Mouse (Mus musculus): ENCODE measurements around the gene Lck. TPM values are rescaled to one million over a fixed set of nuclear protein-coding genes. Genes with fewer than 3 reads are reported as not detected.
"Not testable (repeated sequence)": the region's sequence is repeated elsewhere in the genome, so short reads cannot be mapped to it uniquely, and the experiment has no call there.

Lck gene
- polyA plus RNA-seq, 1 experiment from 2014 or later, result 5.1 TPM

DNA sequence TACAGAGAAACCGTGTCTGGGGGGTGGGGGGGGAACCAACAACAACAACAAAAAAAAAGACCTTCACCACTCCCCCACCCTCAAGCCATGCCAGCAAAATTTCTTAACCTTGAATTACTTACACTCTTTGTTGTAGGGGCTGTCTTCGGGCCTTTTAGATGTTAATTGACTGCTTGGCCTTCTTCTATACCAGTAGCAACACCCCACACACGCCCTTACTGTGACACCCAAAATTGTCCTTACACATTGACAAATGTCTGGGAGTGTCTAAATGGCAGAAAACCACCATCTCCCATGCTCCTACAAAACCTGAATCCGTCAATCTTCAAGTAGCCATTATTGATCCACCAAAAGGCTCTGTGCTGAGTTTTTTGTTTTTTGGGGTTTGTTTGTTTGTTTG, 29.3 kb downstream of the Lck start:
- Histone ChIP-seq H3K4me1 (peaks cover 47% of the 10 kb centered on the region), H3K27ac (0 out of 2 replicates have a peak overlapping the region, but pooled peaks have one; percentile 91), H3K9me3 (replicated peaks) (no peaks in the 10 kb centered on the region), H3K36me3 (peaks cover 12% of the 10 kb centered on the region), H3K9ac (no peak overlapping the region), H3K4me2 (no peak overlapping the region), H3K27me3 (replicated peaks) (no peaks in the 10 kb centered on the region), H3K4me3 (no peak overlapping the region)
- ATAC-seq, result no peak
- 80% methylated on average over 4 of the region's 4 CpGs for WGBS (ENCODE audit: insufficient replicate concordance)

DNA sequence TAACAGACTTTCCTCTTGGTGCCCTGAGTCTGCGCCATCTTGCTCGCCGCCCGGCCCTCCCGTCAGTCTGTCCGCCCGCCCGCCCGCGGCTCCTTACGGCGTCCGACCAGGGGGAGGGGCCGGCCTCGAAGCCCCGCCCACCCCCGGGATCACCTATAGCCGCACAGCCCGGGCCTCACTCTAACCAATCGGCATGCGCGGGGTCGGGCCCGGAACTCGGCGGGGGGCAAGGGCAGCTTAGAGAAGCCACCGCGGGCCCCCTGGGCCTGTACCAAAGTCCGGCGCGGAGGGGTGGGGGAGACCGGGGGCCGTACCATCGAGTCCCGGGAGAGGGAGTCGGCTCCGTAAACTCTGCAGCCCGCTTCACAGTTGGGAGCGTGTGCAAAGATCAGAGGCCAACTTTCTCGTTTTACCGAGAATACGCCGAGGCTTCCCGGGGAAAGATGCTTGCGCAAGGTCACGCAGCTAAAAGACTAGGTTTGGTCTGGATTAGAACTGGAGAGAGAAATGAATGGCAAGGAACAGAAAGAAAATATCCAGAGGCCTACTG, 30.8 kb downstream of the Lck start, which contains the start of gene Hdac1:
Gene Hdac1 (minus strand): TSS at position 122 of the 550 bp plus-strand sequence.
- Histone ChIP-seq H3K4me3 (peak within 1 kb of the TSS; percentile 82), H3K9me3 (replicated peaks) (no peaks in the 10 kb centered on the region), H3K4me1 (peaks cover 53% of the 10 kb centered on the region), H3K4me2 (peak within 1 kb of the TSS; percentile 79), H3K9ac (peak within 1 kb of the TSS; percentile 93), H3K27ac (peak within 1 kb of the TSS; percentile 91), H3K36me3 (peaks cover 26% of the 10 kb centered on the region), H3K27me3 (replicated peaks) (no peaks in the 10 kb centered on the region)
- 1% methylated on average over 45 of the region's 46 CpGs for WGBS (ENCODE audit: insufficient replicate concordance)
- peak; percentile 99 for ATAC-seq

DNA sequence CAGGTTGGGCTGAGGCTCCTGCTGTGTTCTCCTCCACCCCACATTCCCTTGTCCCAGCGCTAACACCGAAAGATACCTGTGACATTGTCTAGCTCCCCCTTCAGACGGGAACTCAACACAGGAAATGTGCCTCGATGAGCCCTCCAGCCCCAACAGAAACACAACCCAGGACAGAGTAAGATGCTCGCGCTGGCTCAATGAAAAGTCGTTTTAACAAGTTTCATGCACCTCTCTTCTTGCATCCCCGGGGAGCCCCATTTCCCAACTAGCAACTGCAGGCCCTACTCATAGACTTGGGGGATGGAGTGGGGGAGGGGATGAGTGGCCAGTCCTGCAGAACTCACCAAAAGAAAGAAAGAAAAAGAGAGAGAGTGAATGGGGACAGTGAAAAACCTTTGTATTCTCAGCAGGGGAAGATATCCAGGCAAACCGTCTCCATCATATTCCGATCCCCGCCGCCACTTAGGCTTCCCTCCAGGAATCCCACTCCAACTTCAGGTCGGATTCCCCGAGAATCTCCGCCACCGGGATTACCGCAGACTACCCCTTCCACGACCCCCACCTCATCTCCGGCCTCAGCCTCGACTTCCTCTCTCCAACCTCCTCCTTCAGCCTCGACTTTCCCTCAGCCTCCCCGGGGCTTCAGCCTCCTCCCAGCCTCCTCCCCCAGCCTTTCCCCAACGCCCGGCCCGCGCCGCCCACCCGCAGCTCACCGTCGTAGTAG, 31.4 kb downstream of the Lck start:
- peaks cover 33% of the 10 kb centered on the region for H3K36me3 ChIP-seq
- H3K4me3 ChIP-seq, result peak overlapping the region; percentile 82
- peak overlapping the region; percentile 93 for H3K9ac ChIP-seq
- under 1% methylated on average over 30 of the region's 30 CpGs for WGBS (ENCODE audit: insufficient replicate concordance)
- ATAC-seq, result no peak
- H3K9me3 ChIP-seq (replicated peaks), result no peaks in the 10 kb centered on the region
- peak overlapping the region; percentile 79 for H3K4me2 ChIP-seq
- H3K27me3 ChIP-seq (replicated peaks), result no peaks in the 10 kb centered on the region
- H3K4me1 ChIP-seq, result peaks cover 48% of the 10 kb centered on the region
- peak overlapping the region; percentile 91 for H3K27ac ChIP-seq

DNA sequence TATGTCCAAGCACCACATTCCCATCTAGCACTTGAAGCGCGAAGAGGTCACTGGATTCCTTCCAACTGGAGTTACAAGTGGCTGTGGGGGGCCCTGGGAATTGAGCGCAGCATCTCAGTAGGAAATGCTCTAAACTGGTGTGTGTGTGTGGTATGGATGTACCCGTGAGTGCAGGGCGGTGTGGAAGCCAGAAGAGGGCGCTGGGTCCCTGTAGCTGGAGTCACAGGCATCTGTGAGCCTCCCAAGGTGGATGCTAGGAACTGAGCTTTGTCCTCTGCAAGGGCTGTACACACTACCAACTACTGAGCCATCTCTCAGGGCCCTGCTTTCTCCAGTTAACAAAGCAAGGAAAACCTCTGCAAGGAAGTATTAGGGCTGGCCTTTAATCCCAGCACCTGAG, 33.4 kb downstream of the Lck start:
- Histone ChIP-seq H3K27ac (no peak overlapping the region), H3K9me3 (replicated peaks) (no peaks in the 10 kb centered on the region), H3K36me3 (peaks cover 50% of the 10 kb centered on the region), H3K9ac (no peak overlapping the region), H3K4me2 (no peak overlapping the region), H3K27me3 (replicated peaks) (no peaks in the 10 kb centered on the region), H3K4me1 (peaks cover 53% of the 10 kb centered on the region), H3K4me3 (no peak overlapping the region)
- ATAC-seq, result no peak
- 87% methylated on average over 6 of the region's 6 CpGs for WGBS (ENCODE audit: insufficient replicate concordance)

DNA sequence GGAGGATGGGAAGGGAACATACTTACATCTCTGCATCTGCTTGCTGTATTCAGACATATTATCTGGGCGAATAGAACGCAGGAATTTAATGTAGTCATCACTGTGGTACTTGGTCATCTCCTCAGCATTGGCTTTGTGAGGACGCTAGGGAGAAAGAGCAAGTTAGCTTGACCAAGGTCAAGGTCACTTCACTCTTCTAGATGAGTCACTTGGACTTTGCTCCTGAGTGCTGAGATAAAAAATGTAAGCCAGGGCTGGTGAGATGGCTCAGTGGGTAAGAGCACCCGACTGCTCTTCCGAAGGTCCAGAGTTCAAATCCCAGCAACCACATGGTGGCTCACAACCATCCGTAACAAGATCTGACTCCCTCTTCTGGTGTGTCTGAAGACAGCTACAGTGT, 44.5 kb downstream of the Lck start:
- peaks cover 95% of the 10 kb centered on the region for H3K36me3 ChIP-seq
- not testable (repeated sequence) for H3K4me1 ChIP-seq; H3K27me3 ChIP-seq (replicated peaks); ATAC-seq; H3K9me3 ChIP-seq (replicated peaks); H3K9ac ChIP-seq; H3K27ac ChIP-seq; H3K4me2 ChIP-seq; H3K4me3 ChIP-seq
- 87% methylated on average over 6 of the region's 6 CpGs for WGBS (ENCODE audit: insufficient replicate concordance)

DNA sequence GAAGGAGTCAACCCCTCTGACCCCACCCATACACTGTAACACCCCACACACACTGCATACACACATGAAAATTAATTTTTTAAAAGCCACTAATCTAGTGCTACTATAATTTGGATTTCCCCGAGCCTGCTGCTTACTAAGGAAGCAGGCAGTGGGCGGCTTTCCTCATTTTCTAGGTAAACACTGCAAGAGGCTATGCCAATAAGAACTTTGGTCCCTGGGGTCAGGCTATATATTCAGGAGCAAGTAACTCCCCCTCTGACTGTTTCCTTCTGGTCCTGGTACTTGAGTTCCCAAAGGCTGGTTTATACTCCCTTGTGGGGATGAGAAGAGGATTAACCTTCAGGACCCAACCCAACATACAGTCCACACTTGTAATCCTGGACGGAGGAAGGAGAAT, 47.6 kb downstream of the Lck start:
- no peak for ATAC-seq
- no peak overlapping the region for H3K4me3 ChIP-seq
- 0 out of 2 replicates have a peak, but pooled peaks cover 4% of the 10 kb centered on the region for H3K4me1 ChIP-seq
- H3K9ac ChIP-seq, result no peak overlapping the region
- no peaks in the 10 kb centered on the region for H3K27me3 ChIP-seq (replicated peaks)
- no peak overlapping the region for H3K4me2 ChIP-seq
- H3K9me3 ChIP-seq (replicated peaks), result no peaks in the 10 kb centered on the region
- WGBS (ENCODE audit: insufficient replicate concordance), result 77% methylated on average over 3 of the region's 3 CpGs
- peaks cover 97% of the 10 kb centered on the region for H3K36me3 ChIP-seq
- no peak overlapping the region for H3K27ac ChIP-seq

DNA sequence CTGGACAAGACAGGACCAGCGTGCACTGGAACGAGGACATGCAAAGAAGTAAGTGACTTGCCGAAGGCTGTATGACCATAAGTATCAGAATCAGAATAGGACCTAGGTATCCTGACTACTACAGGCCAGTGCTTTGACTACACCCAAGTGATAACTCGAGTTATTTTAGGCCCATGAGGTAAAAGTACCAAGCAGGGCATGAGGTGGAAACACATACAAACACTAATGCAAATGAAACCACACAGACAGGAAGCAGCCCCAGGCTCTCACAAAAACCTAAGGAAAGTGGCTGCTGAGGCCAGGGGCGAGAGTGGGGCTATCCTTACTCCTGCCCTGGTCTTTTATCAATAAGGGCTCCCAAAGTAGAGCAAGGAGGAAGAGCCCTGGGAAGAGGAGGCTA, 48.1 kb downstream of the Lck start:
- no peak for ATAC-seq
- no peak overlapping the region for H3K9ac ChIP-seq
- no peak overlapping the region for H3K4me2 ChIP-seq
- H3K9me3 ChIP-seq (replicated peaks), result no peaks in the 10 kb centered on the region
- WGBS (ENCODE audit: insufficient replicate concordance), result 87% methylated on average over 5 of the region's 5 CpGs
- H3K27me3 ChIP-seq (replicated peaks), result no peaks in the 10 kb centered on the region
- peaks cover 97% of the 10 kb centered on the region for H3K36me3 ChIP-seq
- H3K4me3 ChIP-seq, result no peak overlapping the region
- H3K4me1 ChIP-seq, result 0 out of 2 replicates have a peak, but pooled peaks cover 4% of the 10 kb centered on the region
- no peak overlapping the region for H3K27ac ChIP-seq

DNA sequence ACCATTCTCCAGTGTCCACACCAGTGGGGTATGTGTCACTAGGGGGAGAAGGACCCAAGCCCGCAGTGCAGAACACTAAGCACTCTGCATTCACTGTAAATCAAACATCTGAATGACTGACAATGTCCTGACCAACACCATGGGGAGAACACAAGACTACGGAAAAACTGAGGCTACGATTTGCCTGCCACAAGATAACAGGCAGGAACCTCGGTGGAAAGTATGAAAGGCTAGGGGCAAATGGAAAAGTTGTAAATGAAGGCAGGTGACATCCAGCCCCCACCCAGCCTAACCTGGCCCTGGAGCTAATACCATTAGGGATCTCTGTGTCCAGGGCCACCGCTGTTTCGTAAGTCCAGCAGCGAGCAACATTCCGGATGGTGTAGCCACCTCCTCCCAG, 54.9 kb downstream of the Lck start:
- no peak overlapping the region for H3K27ac ChIP-seq
- H3K36me3 ChIP-seq, result peaks cover 87% of the 10 kb centered on the region
- no peaks in the 10 kb centered on the region for H3K9me3 ChIP-seq (replicated peaks)
- H3K4me3 ChIP-seq, result no peak overlapping the region
- H3K4me2 ChIP-seq, result no peak overlapping the region
- no peak for ATAC-seq
- no peak overlapping the region for H3K9ac ChIP-seq
- peaks cover 20% of the 10 kb centered on the region for H3K4me1 ChIP-seq
- peaks cover 8% of the 10 kb centered on the region for H3K27me3 ChIP-seq (replicated peaks)
- 90% methylated on average over 8 of the region's 8 CpGs for WGBS (ENCODE audit: insufficient replicate concordance)

DNA sequence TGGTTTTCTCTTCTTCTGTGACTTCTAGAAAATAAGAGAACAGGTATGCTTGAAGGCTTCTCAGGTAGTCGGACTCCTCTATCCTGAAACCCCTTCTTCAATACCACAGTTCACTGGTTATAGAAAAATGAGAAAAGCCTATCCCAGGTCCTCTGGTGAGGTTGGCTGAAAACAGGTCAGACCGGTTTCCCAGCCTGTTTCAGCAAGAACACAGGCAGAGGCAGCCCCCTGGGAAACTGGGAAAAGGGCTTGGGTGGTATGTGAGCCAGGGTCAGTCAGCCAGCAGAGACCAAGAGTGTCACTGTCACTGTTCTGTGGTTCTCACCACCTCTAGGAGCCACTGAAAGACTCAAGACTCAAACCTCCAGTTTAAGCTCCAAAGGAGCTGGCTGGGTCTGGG, 56.5 kb downstream of the Lck start:
- H3K27me3 ChIP-seq (replicated peaks), result peaks cover 24% of the 10 kb centered on the region
- 41% methylated on average over 2 of the region's 2 CpGs for WGBS (ENCODE audit: insufficient replicate concordance)
- H3K9me3 ChIP-seq (replicated peaks), result no peaks in the 10 kb centered on the region
- peaks cover 71% of the 10 kb centered on the region for H3K36me3 ChIP-seq
- no peak overlapping the region for H3K4me2 ChIP-seq
- H3K27ac ChIP-seq, result 0 out of 2 replicates have a peak overlapping the region, but pooled peaks have one; percentile 6
- ATAC-seq, result no peak
- H3K9ac ChIP-seq, result no peak overlapping the region
- H3K4me3 ChIP-seq, result no peak overlapping the region
- H3K4me1 ChIP-seq, result peaks cover 30% of the 10 kb centered on the region

DNA sequence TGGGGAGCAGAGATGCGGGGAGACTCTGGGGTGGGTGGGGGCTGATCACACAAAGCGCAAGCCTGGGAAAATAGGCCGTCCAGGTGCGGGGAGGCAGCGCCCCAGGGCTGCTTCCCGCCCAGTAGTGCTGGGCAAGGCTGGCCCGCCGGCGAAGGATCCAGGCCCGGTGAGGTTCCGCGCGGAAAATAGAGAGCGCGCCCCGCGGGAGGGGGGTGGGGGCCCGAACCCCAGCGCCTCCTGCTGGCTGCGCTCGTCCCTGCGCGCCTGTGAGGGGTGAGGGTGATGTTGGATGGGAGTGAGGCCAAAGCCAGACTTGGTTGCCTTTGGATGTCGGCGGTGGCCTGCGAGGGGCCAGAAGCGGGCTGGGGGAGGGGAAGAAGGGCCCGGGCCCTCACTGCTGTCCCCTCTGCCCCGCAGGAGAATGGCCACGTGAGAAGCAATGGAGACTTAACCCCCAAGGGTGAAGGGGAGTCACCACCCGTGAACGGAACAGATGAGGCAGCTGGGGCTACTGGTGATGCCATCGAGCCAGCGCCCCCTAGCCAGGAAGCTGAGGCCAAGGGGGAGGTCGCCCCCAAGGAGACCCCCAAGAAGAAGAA, 59.0 kb downstream of the Lck start:
- ATAC-seq, result peak; percentile 59
- peaks cover 41% of the 10 kb centered on the region for H3K27me3 ChIP-seq (replicated peaks)
- WGBS (ENCODE audit: insufficient replicate concordance), result 2% methylated on average over 35 of the region's 35 CpGs
- peaks cover 46% of the 10 kb centered on the region for H3K36me3 ChIP-seq
- H3K4me1 ChIP-seq, result peaks cover 30% of the 10 kb centered on the region
- H3K4me3 ChIP-seq, result peak overlapping the region; percentile 73
- H3K4me2 ChIP-seq, result peak overlapping the region; percentile 98
- peak overlapping the region; percentile 77 for H3K27ac ChIP-seq
- no peaks in the 10 kb centered on the region for H3K9me3 ChIP-seq (replicated peaks)
- H3K9ac ChIP-seq, result peak overlapping the region; percentile 91

DNA sequence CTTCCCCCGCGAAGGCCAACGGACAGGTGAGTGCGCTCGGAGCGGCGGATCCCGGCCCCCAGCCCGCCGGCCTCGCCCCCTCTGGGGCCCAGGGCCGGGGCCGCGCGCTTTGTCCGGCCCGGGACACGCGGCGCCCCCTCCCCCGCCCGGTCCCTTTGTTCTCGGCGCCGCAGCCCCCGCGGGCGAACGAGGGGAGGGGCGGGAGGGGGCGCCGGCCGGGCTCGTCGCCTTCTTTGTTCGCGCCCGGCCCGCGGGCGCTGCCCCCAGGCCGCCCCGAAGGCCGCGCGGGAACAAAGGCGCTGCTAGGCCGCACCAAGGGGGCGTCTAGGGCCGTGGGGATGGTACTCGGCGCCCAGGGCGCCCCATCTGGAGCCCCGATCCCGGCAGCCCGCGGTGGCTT, 59.5 kb downstream of the Lck start:
- ATAC-seq, result peak; percentile 36; the same call in 1 of the 2 replicates
- Histone ChIP-seq H3K9ac (peak overlapping the region; percentile 91), H3K27me3 (replicated peaks) (peaks cover 46% of the 10 kb centered on the region), H3K36me3 (peaks cover 41% of the 10 kb centered on the region), H3K9me3 (replicated peaks) (no peaks in the 10 kb centered on the region), H3K27ac (peak overlapping the region; percentile 77), H3K4me1 (peaks cover 33% of the 10 kb centered on the region), H3K4me3 (peak overlapping the region; percentile 73), H3K4me2 (peak overlapping the region; percentile 98)
- WGBS (ENCODE audit: insufficient replicate concordance), result 0% methylated on average over 55 of the region's 57 CpGs

DNA sequence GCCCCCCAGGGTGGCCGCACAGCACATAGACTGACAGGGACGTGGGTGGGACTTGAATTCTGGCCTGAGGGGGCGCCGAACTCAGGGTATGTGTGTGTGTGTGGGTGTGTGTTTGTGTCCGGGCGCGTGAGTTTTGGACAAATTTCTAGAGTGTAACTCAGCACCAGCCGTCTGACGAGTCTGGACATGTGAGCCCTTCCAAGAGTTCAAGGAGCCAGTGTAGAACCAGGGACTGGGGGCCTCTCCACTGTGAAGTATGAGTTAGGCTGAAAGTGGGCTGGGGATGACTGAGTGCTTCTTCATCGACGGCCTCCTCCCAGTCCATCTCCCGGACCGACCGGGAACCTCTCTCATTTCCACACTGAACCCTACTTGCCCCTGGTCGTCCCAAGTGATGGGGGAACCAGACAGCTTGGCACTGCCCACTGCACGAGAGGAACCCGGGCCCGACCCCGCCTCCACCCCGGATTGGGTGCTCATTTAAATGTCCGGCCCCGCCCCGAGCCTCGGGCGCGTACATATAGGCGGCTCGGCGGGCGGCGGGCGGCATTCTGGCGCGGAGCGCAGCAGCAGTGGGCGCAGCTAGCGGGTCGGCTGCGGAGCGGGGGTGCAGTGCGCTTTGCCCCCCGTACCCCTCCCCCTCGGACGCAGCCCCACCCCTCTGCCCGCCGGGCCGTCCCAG, 60.2 kb downstream of the Lck start, which contains the start of gene Marcksl1:
Gene Marcksl1 (plus strand): TSS at position 496 of the 682 bp plus-strand sequence.
- peaks cover 34% of the 10 kb centered on the region for H3K36me3 ChIP-seq
- peaks cover 52% of the 10 kb centered on the region for H3K27me3 ChIP-seq (replicated peaks)
- ATAC-seq, result peak; percentile 75
- H3K27ac ChIP-seq, result peak within 1 kb of the TSS; percentile 77
- H3K9me3 ChIP-seq (replicated peaks), result no peaks in the 10 kb centered on the region
- peak within 1 kb of the TSS; percentile 73 for H3K4me3 ChIP-seq
- peaks cover 34% of the 10 kb centered on the region for H3K4me1 ChIP-seq
- H3K9ac ChIP-seq, result peak within 1 kb of the TSS; percentile 91
- 5% methylated on average over 46 of the region's 47 CpGs for WGBS (ENCODE audit: insufficient replicate concordance)
- H3K4me2 ChIP-seq, result peak within 1 kb of the TSS; percentile 98
